Mouse (Mus musculus) bone marrow macrophage, adult 2 months (primary cell): ENCODE results near the gene Runx1.

Experiments used
- CTCF ChIP-seq: IDR thresholded peaks from 2 replicates; pipeline ENCODE4 v1.5.1; 2012; ENCODE audit warnings: low read depth, mild to moderate bottlenecking, low read length, moderate library complexity
- POLR2A ChIP-seq: IDR thresholded peaks from 2 replicates; pipeline ENCODE4 v1.6.1; 2012; ENCODE audit warnings: mild to moderate bottlenecking, low read depth, low read length, borderline replicate concordance

- TF ChIP-seq CTCF (no peak), POLR2A (no peak)
Observed at GRCm38 (mm10) chr16:92573193-92573592, 252.8 kb downstream of the Runx1 start.
